Mouse (Mus musculus): ENCODE data around the gene Nans. TPM values are rescaled to one million over a fixed set of nuclear protein-coding genes. Genes with fewer than 3 reads are reported as not detected.

Nans gene
- polyA plus RNA-seq, 1 experiment from 2014 or later: 48.2 TPM

DNA sequence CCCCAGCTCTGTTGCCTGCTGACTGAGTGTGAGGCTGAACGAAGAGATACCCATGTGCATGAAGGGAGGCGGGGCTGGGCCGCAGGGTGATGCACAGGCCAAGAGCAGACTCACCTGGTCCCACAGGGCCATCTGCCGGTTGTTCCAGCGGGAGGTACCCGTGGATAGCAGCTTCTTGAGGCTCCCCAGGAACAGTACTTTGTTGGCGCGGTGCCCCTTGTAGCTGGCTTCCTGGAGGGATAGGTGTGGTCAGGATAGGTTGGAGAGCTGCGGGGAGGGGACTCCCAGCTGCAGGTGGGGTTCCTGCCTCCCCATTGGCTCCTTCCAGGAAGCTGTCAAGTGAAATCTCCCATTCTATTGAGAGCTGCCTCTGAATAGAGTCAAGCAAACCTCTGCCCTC, 56.5 kb downstream of the Nans start:
- ATAC-seq (peak; percentile 78), DNase-seq (ENCODE audit: low spot score) (peak; percentile 59)
- no peaks in the 10 kb centered on the region for H3K9me3 ChIP-seq (ENCODE audit: low read length)
- H3K9ac ChIP-seq (replicated peaks; ENCODE audit: low read depth): no peak overlapping the region
- no peak overlapping the region for H3K4me3 ChIP-seq (ENCODE audit: low read depth, low read length)
- WGBS: 8% methylated on average over 9 of the region's 9 CpGs
- no peak overlapping the region for H3K4me2 ChIP-seq (replicated peaks; ENCODE audit: low read depth, low read length)
- TF ChIP-seq CTCF (IDR thresholded peaks at IDR 0.05) (peak; percentile 37), EP300 (IDR thresholded peaks at IDR 0.05) (no peak)
- H3K27me3 ChIP-seq (replicated peaks; ENCODE audit: insufficient read depth, low read length): no peaks in the 10 kb centered on the region
- H3K4me1 ChIP-seq (ENCODE audit: insufficient read depth, low read depth, low read length): no peaks in the 10 kb centered on the region
- no peak overlapping the region for H3K27ac ChIP-seq (ENCODE audit: low read length)
- no peaks in the 10 kb centered on the region for H3K36me3 ChIP-seq (ENCODE audit: insufficient read depth, low read length)

DNA sequence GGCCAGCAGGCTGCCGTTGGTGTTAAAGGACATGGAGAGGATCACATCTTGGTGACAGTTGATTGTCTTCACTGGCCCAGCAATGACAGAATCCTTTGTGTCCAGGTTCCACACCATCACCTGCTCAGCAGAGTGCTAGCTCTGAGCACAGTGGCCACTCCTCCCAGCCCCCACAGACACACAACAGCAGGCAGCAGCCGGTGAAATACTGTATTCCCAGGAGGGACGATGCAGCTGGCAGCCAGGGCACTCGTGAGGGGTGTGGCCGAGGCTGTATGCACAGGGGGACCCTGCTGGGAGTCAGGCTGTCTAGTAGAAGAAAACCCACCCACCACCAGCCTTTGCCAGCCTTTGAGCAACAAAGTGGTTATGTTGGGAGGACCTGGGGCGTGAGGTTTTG, 57.7 kb downstream of the Nans start:
- no peak for ATAC-seq
- no peak overlapping the region for H3K4me3 ChIP-seq (ENCODE audit: low read depth, low read length)
- WGBS: 47% methylated on average over 6 of the region's 6 CpGs
- no peaks in the 10 kb centered on the region for H3K9me3 ChIP-seq (ENCODE audit: low read length)
- no peak for DNase-seq (ENCODE audit: low spot score)
- no peaks in the 10 kb centered on the region for H3K27me3 ChIP-seq (replicated peaks; ENCODE audit: insufficient read depth, low read length)
- H3K36me3 ChIP-seq (ENCODE audit: insufficient read depth, low read length): no peaks in the 10 kb centered on the region
- H3K4me1 ChIP-seq (ENCODE audit: insufficient read depth, low read depth, low read length): no peaks in the 10 kb centered on the region
- no peak for TF ChIP-seq CTCF (IDR thresholded peaks at IDR 0.05)
- no peak for TF ChIP-seq EP300 (IDR thresholded peaks at IDR 0.05)
- no peak overlapping the region for H3K4me2 ChIP-seq (replicated peaks; ENCODE audit: low read depth, low read length)
- no peak overlapping the region for H3K9ac ChIP-seq (replicated peaks; ENCODE audit: low read depth)
- H3K27ac ChIP-seq (ENCODE audit: low read length): no peak overlapping the region

DNA sequence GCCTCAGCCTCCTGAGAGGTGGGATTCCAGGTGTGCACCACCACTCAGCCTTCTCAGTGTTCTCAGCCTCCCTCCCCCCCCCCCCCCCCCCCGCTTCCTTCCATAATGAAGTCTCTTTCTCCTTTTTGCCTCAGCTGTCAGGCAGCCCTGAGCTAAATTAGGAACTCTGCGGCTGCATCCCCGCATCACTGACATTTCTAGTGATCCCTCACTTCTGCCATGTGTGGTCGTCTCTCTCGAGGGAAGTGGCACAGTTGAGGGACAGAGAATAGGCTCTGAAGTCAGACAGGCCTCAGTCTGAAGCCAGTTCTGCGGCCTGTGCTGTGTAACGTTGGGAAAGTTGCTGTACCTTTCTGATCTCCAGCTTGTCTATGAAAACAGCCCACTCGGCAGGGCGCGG, 60.9 kb downstream of the Nans start:
- Histone ChIP-seq H3K27me3 (replicated peaks; ENCODE audit: insufficient read depth, low read length) (no peaks in the 10 kb centered on the region), H3K4me2 (replicated peaks; ENCODE audit: low read depth, low read length) (no peak overlapping the region), H3K4me3 (ENCODE audit: low read depth, low read length) (no peak overlapping the region), H3K36me3 (ENCODE audit: insufficient read depth, low read length) (no peaks in the 10 kb centered on the region), H3K27ac (ENCODE audit: low read length) (no peak overlapping the region), H3K9ac (replicated peaks; ENCODE audit: low read depth) (no peak overlapping the region), H3K9me3 (ENCODE audit: low read length) (no peaks in the 10 kb centered on the region), H3K4me1 (ENCODE audit: insufficient read depth, low read depth, low read length) (0 out of 2 replicates have a peak, but pooled peaks cover 5% of the 10 kb centered on the region)
- DNase-seq (ENCODE audit: low spot score) (no peak), ATAC-seq (no peak)
- TF ChIP-seq CTCF (IDR thresholded peaks at IDR 0.05) (no peak), EP300 (IDR thresholded peaks at IDR 0.05) (no peak)
- 79% methylated on average over 9 of the region's 10 CpGs for WGBS

DNA sequence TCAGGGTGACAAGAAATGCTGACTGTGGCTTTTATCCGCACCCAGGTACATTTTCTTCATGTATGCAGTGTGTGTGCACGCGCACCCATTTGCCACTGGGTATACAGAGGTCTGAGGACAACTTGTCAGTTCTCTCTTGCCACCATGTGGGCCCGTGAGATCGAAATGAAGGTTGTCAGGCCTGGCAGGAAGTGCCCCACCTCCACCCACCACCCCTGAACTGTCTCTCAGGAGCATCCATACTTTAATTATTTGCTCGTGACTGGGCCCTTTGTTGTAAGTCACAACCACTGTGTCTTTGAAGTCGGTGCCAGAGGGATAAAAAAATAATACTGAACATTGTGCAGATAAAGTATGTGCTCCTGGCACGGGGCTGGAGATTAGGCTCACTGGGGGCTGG, 61.4 kb downstream of the Nans start:
- DNase-seq (ENCODE audit: low spot score) (no peak), ATAC-seq (no peak)
- no peak overlapping the region for H3K27ac ChIP-seq (ENCODE audit: low read length)

More for the DNA sequence above, 61.4 kb downstream of the Nans start:
- no peak for TF ChIP-seq CTCF (IDR thresholded peaks at IDR 0.05)
- TF ChIP-seq EP300 (IDR thresholded peaks at IDR 0.05): no peak
- WGBS: 49% methylated on average over 8 of the region's 8 CpGs
- Histone ChIP-seq H3K27me3 (replicated peaks; ENCODE audit: insufficient read depth, low read length) (no peaks in the 10 kb centered on the region), H3K4me2 (replicated peaks; ENCODE audit: low read depth, low read length) (no peak overlapping the region), H3K9ac (replicated peaks; ENCODE audit: low read depth) (no peak overlapping the region), H3K4me1 (ENCODE audit: insufficient read depth, low read depth, low read length) (0 out of 2 replicates have a peak, but pooled peaks cover 5% of the 10 kb centered on the region), H3K9me3 (ENCODE audit: low read length) (no peaks in the 10 kb centered on the region), H3K36me3 (ENCODE audit: insufficient read depth, low read length) (no peaks in the 10 kb centered on the region), H3K4me3 (ENCODE audit: low read depth, low read length) (no peak overlapping the region)

Other genes starting within 250 kb of the Nans start
- not detected in 2 replicates for gene Foxe1, start 145.6 kb upstream of the Nans start, polyA plus RNA-seq (2015; fragmentation: Nextera tagmentation; extraction: Ambion mirVana)
- 8.2 and 8.3 TPM in 2 replicates for gene Trmo, start 99.8 kb upstream of the Nans start, polyA plus RNA-seq (2015; fragmentation: Nextera tagmentation; extraction: Ambion mirVana)
- gene Hemgn, start 75.7 kb upstream of the Nans start, polyA plus RNA-seq (2015; fragmentation: Nextera tagmentation; extraction: Ambion mirVana): 0.73 and 1.0 TPM in 2 replicates
- 81.3 and 91.0 TPM in 2 replicates for gene Anp32b, start 38.3 kb upstream of the Nans start, polyA plus RNA-seq (2015; fragmentation: Nextera tagmentation; extraction: Ambion mirVana)
- 5.2 and 5.4 TPM in 2 replicates for gene Trim14, start 46.9 kb downstream of the Nans start, polyA plus RNA-seq (2015; fragmentation: Nextera tagmentation; extraction: Ambion mirVana)
- 2.3 and 2.5 TPM in 2 replicates for gene Coro2a, start 113.0 kb downstream of the Nans start, polyA plus RNA-seq (2015; fragmentation: Nextera tagmentation; extraction: Ambion mirVana)
- 6.7 and 6.9 TPM in 2 replicates for gene Tbc1d2, start 161.0 kb downstream of the Nans start, polyA plus RNA-seq (2015; fragmentation: Nextera tagmentation; extraction: Ambion mirVana)

Data from lung, postnatal 0 days (tissue).